ENCODE assay signal across 17 mouse cellular contexts in the genomic region with DNA sequence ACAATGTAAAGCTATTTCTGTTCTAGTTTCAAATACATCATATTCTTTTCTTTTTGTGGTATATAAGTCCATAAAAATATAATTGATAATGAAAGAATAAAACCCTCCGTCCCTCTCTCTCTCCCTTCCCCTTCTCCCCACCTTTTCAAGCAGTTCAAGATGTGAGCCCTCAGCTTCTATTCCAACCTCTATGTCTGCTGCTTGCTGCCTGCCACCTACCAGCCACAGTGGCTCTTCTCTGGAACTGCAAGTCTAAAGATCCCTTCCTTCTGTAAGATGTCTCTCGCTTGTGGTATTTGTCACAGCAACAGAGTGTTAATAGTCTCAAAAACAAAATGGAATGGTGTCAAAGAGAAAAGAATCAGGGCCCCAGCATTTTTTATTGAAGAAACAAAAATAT.
DNase-seq lines count a peak whose midpoint lies in the region; ATAC-seq lines count a peak whose summit lies in the region.
"Had no signal": no experiment of that assay in that cellular context is flagged by ENCODE, and none has a peak within 500 bp of the region (broad histone marks: within the 10 kb centered on the region; RNA-seq: fewer than 3 reads in every experiment).

No protein-coding gene starts in this region.

- no peak for DNase-seq in frontal cortex, postnatal 36 days (ENCODE audit: low spot score in 2 of 2)
- DNase-seq in A20 (ENCODE audit: low read depth, low spot score), result peak; percentile 61
- peak; percentile 44 for DNase-seq in brain, adult 2 months (ENCODE audit: low read depth, low spot score)
- DNase-seq in thymus, adult 18-20 months, result no peak
- DNase-seq: adrenal gland, adult 8-10 months; adrenal gland, postnatal 14 days; adrenal gland, postnatal 36 days; cerebellum, adult 11 months; cerebellum, adult 18-20 months; cerebellum, adult 8-10 months; cerebellum, postnatal 10 days; cerebellum, postnatal 25 days had no signal

- ATAC-seq in frontal cortex, adult (ENCODE audit: low TSS enrichment), result peak; percentile 66; the same call in 1 of the 2 replicates
- ATAC-seq: activated CD4-positive, CD25-positive, alpha-beta regulatory T cell, adult 4 months; forebrain, embryonic 14.5 days; forebrain, embryonic 16.5 days; Patski had no signal

Comparison
In these comparisons a context has a peak if more than half of its experiments do, and no peak if none do; other contexts are left out.
1. DNase-seq: peak in A20 (single experiment) and brain, adult 2 months (single experiment); none in frontal cortex, postnatal 36 days (0 of 2) and thymus, adult 18-20 months (0 of 2).